Mouse (Mus musculus) megakaryocyte progenitor cell, adult 5-6 weeks (primary cell): ENCODE data around the gene Mypop. TPM values are rescaled to one million over a fixed set of nuclear protein-coding genes. Genes with fewer than 3 reads are reported as not detected.

Experiments used
- ATAC-seq: replicated peaks from 2 replicates; pipeline ENCODE4 v1.8.0; 2016; ENCODE audit warnings: mild to moderate bottlenecking, moderate TSS enrichment, inconsistent platforms; ENCODE audit not compliant: poor library complexity
- total RNA-seq, 2 experiments: library from RNA; stranded (forward) in 1 of 2; stranded (reverse) in 1 of 2; fragments of 157-497, 149-512 nt in 1 of 2; fragments of 200-1000 nt in 1 of 2; gene quantifications; 2 replicates each; pipeline versions ENCODE4 v1.2.3 to v1.2.4; 2015 to 2017

Gene Mypop
- total RNA-seq, 2 experiments from 2014 or later, result 0.17 TPM; not detected in 1

DNA sequence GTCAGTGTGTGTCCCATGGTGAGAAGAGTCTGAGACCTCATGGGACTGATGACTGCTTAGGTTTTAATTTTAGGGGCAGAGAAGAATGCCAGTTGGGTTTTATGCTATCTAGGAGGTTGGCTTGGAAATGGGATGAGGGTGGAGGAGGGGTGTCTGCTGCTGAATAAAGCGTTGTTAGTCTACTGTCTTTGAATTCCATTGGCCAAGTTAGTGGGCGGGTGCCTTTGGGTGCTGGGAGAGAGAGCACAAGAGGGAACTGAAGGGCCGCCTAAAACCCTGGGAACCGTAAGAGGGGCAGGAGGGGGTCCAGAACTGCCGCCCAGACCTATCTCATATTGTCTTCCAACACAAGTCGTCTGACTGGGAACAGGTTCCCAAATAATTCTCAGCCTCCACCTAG, 2.3 kb upstream of the Mypop start:
- no peak for ATAC-seq

DNA sequence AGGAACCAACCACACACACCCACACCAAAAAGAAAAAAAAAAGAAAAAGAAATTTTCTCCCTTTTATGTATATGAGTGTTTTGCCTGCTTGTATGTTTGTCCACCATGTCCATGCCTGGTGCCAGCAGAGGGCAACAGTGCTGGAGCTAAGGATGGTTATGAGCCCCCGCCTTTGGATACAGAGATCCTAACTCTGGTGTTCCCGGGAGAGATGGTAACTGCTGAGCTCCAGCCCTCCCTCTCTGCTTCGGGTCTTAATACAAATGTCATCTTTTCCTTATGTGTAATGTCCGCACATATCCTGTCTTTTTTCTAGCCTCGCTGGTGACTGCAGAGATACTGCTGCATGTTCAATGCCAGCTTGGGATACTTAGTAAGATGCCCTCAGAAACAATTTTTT, 1.1 kb upstream of the Mypop start:
- no peak for ATAC-seq

DNA sequence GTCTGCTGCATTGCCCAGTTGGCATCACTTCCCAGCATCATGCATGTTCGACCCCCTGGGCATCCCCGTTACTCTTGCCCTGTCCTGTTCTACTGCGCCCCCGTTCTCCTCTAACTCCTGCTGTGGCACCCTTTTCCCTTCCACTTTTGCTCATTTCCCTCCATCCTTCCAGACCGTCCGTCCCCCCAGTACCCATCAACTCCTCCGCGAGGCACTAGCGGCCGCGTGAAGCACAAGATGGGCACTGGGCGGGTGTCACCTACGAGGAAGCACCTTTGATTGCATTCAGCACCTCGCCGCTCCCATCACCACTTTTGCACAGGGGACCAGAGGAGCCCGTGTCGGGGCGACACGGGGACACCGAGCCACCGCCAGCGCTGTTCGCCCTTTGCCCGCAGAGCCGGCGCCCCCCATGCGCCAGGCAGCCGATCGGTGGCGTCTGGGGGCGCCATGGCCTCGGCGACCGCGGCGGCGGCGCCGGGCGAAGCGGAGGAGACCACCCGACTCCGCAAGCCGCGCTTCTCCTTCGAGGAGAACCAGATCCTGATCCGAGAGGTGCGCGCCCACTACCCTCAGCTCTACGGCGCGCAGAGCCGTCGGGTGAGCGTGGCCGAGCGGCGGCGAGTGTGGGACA, 732 bp downstream of the Mypop start:
- ATAC-seq, result no peak

DNA sequence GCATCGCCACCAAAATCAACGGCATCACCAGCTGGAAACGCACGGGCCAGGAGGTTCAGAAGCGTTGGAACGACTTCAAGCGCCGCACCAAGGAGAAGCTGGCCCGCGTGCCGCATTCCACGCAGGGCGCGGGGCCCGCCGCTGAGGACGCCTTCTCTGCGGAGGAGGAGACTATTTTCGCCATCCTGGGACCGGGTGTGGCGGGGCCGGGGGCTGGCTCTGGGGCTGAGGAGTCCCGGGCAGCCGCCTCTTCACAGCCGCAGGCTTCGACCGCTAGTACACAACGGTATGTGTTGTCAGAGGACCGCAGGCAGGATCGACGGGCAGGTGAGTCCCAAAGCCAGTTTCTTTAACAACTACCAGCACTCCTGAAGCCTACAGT, 1.2 kb downstream of the Mypop start:
- no peak for ATAC-seq

DNA sequence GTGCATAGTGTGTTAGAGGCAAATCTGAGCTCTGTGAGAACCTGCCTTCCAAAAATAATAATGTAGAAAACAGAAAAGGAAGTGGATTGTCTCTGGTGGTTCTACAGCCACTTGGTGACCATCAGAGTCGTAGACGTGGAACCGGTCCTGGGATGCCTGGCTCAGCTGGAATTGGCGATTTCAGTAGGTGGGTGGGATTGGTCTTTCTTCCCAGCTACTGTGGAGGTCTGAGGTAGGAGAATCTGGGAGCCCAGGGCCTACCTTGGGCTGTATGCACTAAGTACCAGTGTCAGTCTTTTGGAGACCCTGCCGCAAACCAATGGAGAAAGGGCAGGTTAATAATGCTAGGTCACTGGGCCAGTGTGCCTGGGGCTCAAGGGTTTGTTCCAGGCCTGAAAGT, 2.0 kb downstream of the Mypop start:
- no peak for ATAC-seq

DNA sequence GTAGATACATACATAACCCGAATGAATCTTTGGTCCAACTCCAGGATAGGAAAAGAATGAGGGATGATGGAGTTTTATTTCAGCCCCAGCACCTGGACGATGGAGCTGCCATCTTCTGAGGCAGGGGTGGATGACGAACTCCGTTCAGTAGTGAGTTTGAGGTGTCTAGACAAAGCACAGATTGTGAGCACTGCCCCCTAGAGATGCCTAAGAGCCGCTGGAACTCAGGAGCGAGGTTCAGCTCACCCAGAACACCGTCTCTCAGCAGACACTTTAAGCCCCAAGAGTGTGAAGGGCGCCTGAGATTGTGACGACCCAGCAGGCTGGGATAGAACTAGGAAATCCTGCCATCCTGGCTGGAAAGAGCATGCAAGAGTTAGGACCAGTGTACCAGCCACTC, 7.8 kb downstream of the Mypop start:
- no peak for ATAC-seq

DNA sequence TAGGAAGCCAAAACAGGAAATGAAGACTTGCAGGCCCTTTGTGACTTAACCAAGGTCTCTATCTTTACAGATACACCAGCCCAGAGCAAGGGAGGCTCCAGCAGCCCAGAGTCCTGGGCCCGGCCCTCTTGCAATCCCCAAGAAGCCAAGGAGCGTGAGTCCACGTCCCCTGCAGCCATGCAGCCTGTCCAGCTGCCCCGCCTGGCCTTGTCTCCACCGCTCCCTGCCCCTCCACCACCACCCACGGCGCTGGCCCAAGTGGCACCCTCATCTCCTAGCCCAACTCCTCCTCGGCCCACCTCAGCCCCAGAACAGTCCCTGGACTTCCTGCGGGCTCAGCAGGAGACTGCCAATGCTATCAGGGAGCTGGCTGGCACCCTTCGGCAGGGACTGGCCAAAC, 9.4 kb downstream of the Mypop start:
- ATAC-seq, result no peak

DNA sequence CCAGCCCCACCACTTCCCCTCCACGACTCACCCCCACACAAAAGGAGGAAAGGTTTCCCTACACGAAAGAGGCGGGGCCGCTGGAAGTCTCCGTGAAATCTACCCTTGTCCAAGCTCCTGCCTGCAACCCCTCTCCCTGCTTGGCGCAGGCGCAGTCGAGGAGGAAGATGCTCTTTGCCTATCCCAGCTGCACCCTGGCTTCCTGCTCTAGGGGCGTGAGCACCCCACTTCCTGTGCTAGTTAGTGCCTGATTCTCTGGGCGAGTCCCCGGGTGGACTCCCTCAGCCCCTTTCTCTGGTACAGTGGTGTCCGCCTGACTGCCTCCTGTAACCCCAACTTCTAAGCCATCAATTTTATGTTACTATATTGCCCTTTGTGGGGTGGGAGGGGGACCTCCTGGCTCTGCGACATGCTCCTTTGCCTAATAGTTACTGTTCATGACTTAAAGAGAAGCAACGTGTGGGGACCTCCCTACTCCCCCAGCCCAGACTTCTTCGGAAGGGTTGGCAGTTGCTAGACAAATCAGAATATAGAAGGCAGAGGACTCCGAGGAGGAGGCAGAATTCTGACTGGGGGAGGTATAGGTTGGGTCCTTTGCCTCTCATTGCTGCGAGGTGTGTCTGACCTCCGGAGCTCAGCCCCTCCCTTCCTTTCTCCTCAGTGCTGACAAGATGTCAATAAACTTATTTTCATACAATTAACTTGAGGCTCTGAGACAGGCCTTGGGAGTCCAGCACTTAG, 10.2 kb downstream of the Mypop start:
- ATAC-seq, result peak; percentile 59

DNA sequence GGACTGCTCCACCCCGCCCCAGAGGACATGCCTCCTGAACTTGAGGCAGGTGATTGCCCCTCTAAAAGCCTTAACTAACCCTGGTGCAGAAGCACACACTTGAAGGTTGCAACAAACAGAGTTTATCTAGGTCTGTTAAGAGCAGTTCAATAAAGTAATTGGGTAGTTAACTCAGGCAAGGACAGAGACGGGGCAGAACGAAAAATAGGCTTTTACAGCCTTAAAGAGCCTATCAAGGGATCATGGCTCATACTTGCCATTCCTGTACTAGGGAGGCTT, 10.7 kb downstream of the Mypop start:
- ATAC-seq, result no peak

DNA sequence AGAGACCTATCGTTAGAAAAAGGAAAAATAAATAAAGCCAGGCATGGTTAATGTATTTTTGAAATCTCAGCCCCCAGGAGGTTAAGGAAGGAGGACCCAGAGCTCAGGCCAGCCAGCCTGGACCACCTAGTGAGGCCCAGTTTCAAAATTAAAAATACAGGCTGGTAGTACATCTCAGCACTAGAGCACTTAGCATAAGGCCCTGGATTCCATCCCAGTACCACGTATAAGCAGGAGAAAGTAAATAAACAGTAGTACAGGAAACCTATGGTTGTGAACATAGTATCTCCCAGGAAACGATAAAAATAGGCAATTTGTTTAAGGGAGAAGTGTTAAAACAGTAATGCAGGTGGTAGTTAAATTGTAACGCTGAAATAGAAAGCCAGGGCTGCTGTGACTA, 11.1 kb downstream of the Mypop start:
- ATAC-seq, result no peak

DNA sequence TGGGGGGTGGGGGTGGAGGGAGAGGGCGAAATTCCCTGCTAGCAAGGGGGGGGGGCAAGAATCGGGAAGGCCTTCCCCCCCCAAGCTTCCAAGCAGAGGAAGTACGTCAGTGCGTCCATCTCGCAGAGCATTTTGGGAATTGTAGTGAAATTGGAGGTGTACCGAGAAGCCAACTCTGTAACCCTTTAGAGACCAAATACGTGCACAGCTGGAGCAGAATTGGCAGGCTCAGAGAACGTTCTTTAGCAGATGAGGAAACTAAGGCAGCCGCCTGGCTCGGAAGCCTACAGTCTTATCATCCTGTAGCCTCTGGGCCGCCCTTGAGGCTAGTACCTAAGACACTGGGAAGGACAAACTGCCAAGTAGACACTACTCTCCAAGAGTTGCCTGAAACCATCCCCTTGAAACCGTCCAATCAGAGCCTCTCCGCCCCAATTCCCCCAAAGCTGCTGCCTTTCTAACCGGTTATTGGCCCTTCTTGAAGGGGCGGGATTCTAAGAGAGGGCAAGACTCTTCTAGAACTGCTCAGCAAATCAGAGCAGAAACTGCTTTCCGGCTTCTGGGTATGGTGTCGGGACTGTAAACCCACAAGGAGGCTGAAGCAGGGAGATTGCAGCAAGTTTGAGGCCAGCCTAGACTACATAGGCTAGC, 11.9 kb downstream of the Mypop start:
- peak; percentile 60 for ATAC-seq

DNA sequence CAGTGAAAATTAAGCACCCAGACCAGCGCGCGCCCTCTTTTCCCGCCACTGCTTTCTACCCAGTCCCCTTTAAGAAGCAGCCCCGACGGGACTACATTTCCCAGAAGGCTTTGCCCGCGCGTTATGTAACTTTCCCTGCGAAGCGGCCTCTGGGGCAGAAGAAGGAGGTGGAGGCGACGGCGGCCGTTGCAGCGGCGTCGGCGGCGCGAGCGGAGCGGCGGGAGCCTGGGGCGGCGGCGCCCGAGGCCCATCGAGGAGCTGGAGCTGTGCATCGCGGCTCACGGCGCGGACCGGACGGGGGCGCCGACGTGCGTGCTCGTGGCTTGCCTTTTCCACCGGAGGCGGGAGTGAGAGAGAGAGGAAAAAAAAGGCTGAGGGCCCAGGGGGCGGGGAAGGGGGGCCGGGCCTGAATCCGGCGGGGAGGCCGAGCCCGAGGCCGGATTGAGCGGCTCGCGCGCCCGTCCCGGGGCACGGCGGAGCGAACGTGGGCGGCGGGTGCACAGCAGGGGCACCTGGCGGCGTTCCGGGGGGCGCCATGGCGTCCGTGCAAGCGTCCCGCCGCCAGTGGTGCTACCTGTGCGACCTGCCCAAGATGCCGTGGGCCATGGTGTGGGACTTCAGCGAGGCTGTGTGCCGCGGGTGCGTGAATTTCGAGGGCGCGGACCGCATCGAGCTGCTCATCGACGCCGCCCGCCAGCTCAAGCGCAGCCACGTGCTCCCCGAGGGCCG, 13.0 kb downstream of the Mypop start, which contains the start of gene Irf2bp1:
TSS of gene Irf2bp1 (plus strand) at position 143 of the 729 bp plus-strand sequence.
- peak; percentile 53 for ATAC-seq

DNA sequence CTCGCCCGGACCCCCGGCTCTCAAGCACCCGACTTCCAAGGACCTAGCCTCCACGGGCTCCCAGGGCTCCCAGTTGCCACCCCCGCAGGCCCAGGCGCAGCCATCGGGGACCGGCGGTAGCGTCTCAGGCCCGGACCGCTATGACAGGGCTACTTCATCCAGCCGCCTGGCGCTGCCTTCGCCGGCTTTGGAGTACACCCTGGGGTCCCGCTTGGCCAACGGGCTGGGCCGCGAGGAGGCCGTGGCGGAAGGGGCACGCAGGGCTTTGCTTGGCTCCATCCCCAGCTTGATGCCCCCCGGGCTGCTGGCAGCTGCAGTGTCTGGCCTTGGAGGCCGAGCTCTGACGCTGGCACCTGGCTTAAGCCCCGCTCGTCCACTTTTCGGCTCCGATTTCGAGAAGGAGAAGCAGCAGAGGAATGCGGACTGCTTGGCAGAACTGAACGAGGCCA, 13.6 kb downstream of the Mypop start:
- no peak for ATAC-seq

DNA sequence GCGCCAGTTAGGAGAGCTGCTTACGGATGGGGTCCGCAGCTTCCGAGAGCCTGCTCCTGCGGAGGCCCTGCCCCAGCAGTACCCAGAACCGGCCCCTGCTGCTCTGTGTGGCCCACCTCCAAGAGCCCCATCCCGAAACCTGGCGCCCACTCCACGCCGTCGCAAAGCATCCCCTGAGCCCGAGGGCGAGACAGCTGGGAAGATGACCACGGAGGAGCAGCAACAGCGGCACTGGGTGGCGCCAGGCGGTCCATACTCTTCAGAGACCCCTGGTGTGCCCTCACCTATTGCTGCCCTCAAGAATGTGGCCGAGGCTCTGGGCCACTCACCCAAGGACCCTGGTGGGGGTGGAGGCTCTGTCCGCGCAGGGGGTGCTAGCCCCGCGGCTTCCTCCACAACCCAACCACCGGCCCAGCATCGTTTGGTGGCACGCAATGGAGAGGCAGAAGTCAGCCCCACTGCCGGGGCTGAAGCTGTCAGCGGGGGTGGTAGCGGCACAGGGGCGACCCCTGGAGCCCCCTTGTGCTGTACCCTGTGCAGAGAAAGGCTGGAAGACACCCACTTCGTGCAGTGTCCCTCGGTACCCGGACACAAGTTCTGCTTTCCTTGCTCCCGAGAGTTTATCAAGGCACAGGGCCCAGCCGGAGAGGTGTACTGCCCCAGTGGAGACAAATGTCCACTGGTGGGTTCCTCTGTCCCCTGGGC, 14.5 kb downstream of the Mypop start:
- ATAC-seq, result no peak

DNA sequence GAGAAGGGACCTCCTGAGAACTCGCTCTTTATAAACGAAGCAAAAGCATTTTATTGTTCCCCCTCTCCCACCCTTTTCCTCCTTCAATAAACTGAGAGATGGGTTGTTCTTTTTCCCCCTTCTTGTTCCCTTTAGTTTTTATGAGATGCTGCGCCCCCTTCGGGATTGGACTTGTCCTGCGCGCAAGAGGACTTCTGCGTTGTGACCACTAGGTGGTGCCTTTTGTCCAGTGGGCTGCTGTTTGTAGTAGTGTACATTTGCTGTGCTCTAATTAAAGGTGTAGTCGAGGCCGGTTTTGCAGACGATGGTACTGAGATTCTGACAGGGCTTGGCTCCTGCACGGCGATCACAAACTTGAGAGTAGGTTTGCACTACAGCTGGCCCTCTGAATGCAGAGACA, 15.4 kb downstream of the Mypop start:
- peak; percentile 54 for ATAC-seq

DNA sequence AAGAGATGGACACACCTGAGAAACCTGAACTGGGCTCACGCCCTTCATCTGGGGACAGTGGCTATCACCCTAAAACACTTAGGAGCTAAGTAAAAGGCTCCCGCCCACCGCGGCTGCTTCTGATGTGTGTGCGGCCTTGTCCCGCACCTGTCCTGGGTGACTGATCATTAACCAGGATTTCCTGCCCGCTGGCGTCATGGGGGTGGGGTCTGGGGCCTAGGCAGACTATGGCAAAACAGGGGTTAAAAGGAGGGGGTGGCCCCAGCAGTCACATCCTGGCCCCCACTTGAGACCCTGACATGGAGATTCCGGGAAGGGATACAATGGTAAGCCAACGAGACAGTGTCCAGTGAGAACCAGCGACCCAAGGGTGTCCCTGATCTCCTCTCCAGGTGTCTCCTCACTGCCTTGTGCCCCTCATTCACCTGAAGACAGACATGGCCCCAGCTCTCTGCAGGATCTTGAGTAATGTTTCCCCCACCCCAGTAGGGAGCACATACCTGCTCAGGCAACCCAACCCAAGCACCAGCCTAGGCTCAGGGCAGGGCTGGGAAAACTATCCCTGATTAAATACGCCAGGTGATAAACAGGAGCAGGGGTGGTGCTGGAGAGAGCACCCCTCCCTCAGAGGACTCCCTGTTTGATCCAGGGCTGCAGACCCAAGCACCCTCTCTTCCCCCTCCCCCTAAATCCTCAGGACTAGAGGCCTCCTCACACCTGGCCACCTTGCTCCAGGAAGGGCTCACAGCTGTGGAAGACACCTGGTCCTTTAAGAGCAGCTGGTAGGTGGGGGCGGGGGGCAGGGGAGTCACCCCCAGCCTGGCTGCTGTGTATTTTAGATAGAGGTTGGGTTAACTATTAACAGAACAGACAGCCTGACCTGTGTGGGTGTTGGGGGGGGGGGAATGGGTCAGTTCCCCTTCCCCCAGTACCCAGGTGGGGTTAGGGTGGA, 16.3 kb downstream of the Mypop start:
- no peak for ATAC-seq

DNA sequence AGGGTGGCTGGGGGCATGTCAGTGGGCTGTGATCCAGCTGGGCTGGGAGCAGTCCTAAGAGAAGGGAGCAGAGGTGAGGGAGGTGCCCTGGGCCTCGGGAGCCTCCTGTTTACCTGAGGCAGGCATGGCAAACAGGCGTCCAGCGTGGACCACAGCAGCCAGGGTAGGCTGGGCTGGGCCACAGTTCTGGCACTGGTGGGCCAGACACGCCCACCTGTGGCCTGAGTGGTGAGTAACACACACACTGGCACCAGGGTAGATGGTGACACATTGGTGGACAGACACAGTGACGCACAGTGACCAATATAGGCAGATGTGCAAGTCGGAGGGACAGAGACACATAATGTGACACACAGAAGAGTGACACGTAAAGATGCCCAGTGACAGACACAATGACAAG, 19.5 kb downstream of the Mypop start:
- no peak for ATAC-seq

DNA sequence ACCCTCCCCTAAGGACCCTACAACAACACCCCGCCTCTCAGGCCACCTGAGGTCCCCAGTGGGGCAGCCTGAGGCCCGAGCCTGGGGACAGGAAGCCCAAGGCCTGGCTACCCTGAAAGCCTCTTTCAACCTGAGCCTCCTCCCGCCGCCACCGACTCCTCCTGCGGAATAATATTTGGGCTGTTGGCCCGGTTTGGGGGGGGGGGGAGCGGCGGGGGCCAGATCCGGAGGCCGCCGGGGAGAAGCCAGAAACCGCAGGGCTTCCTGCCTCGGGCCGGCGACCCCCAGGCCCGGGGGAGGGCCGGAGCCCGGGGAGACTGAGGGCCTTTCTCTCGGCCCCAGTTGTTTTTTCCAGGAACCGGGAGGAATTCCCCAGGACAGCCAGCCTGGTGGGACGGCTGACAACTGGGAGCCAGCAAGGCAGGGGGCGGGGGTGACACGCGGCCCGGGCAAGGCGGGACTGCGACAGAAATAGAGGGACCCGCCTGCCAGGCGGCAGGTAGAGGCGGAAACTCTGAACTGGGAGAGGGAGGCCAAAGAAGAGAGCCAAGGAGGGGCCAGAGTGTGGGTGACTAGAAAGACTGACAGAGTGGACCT, 21.1 kb downstream of the Mypop start:
- peak; percentile 45 for ATAC-seq

DNA sequence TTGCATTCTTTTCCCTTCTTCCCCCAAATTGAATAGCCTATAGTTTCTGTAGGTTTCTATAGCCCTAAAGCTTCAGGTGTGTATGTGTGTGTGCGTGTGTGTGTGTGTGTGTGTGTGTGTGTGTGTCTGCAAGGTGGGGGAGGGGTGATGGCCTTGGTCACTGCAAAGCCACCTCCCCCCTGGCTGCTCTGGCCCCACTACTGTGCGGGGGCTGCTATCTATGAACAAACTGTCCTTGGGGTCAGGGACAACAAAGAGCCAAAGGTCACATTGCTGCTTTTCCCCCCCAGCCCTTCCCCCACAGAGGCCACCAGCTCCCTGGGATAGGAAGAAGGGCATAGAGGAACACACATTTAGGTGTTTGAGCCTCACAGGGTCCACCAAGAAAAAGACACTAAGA, 21.8 kb downstream of the Mypop start:
- ATAC-seq, result no peak

DNA sequence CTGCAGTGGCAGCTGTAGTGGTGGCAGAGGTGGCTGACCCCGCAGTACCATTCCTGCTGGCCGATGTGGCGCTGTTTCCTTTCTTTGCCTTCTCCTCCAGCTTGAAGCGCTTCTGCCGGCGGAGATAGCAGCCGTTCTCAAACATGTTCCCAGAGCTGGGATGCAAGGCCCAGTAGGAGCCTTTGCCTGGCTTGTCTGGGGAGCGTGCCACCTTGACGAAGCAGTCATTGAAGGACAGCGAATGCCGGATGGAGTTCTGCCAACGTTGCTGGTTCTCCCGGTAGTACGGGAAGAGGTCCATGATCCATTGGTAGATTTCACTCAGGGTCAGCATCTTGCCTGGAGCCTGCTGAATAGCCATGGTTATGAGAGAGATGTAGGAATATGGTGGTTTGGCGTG, 23.4 kb downstream of the Mypop start:
- ATAC-seq, result no peak
